14 mouse cellular contexts compared by ENCODE assay signal in genomic region chr6:144151075-144151474, GRCm38 (mm10).
DNase-seq lines count a peak whose midpoint lies in the region; ATAC-seq and TF ChIP-seq lines count a peak whose summit lies in the region.
"Had no signal": no experiment of that assay in that cellular context is flagged by ENCODE, and none has a peak within 500 bp of the region (broad histone marks: within the 10 kb centered on the region; RNA-seq: fewer than 3 reads in every experiment).

No protein-coding gene starts in this region.

- no peaks in the 10 kb centered on the region for H3K9me3 ChIP-seq in MEL (replicated peaks; ENCODE audit: insufficient read depth, low read length)
- H3K9me3 ChIP-seq in forebrain, embryonic 13.5 days (replicated peaks), result no peaks in the 10 kb centered on the region
- no peaks in the 10 kb centered on the region for H3K9me3 ChIP-seq in hindbrain, postnatal 0 days (ENCODE audit: low read length)
- H3K9me3 ChIP-seq: embryonic facial prominence, embryonic 13.5 days had no signal

- peak overlapping the region; percentile 16; the same call in 1 of the 2 replicates for H3K4me2 ChIP-seq in forebrain, embryonic 13.5 days
- peak overlapping the region; percentile 32; the same call in 1 of the 2 replicates for H3K4me2 ChIP-seq in hindbrain, postnatal 0 days (ENCODE audit: low read depth, low read length)
- H3K4me2 ChIP-seq: embryonic facial prominence, embryonic 13.5 days had no signal

- peak; percentile 38 to 59 for DNase-seq in cerebellum, postnatal 14 days
- no peak for DNase-seq in cerebellum, adult 2 months
- DNase-seq in MEL (ENCODE audit: low read depth, low spot score), result peak; percentile 13
- DNase-seq in hindbrain, postnatal 0 days (ENCODE audit: low spot score), result peak; percentile 61
- DNase-seq in spleen, adult 12 weeks (ENCODE audit: low spot score), result no peak
- DNase-seq in thymus, postnatal 10 days (ENCODE audit: low spot score in 2 of 2), result no peak
- DNase-seq: cerebellum, adult 18-20 months; heart, adult 18-20 months; kidney, adult 9 months; right cerebral cortex, postnatal 25 days had no signal

- no peaks in the 10 kb centered on the region for H3K79me2 ChIP-seq in MEL (ENCODE audit: control insufficient read depth, insufficient read depth, low read length, poor library complexity)

- peaks cover 0 to 6% of the 10 kb centered on the region in 2 experiments; a peak in 2 of 4 replicates for H3K36me3 ChIP-seq in MEL (ENCODE audit: control insufficient read depth in 1 of 2, insufficient read depth in 2 of 2, low read length in 2 of 2)
- peaks cover 16% of the 10 kb centered on the region; the same call in 1 of the 2 replicates for H3K36me3 ChIP-seq in forebrain, embryonic 13.5 days (ENCODE audit: poor library complexity, severe bottlenecking)
- H3K36me3 ChIP-seq in hindbrain, postnatal 0 days (ENCODE audit: insufficient read depth, low read length), result no peaks in the 10 kb centered on the region
- H3K36me3 ChIP-seq: embryonic facial prominence, embryonic 13.5 days had no signal

- WGBS in cerebellum, adult 2 months, result 54% methylated on average over 10 of the region's 10 CpGs
- WGBS in forebrain, embryonic 13.5 days, result 22% methylated on average over 10 of the region's 10 CpGs
- WGBS in hindbrain, postnatal 0 days, result 26% methylated on average over 10 of the region's 10 CpGs

- no peak for ATAC-seq in forebrain, embryonic 13.5 days
- ATAC-seq in hindbrain, postnatal 0 days, result peak; percentile 45; the same call in 1 of the 2 replicates
- no peak for ATAC-seq in megakaryocyte, adult 5-6 weeks (ENCODE audit: poor library complexity, severe bottlenecking)

- no peaks in the 10 kb centered on the region; the same call in 1 of the 2 replicates for H3K4me1 ChIP-seq in cerebellum, adult 2 months (ENCODE audit: control insufficient read depth, insufficient read depth, low read length)
- H3K4me1 ChIP-seq in MEL (ENCODE audit: control insufficient read depth in 1 of 2, insufficient read depth in 2 of 2, low read length in 2 of 2), result peaks cover 2 to 4% of the 10 kb centered on the region in 2 experiments; a peak in 1 of 4 replicates
- H3K4me1 ChIP-seq in forebrain, embryonic 13.5 days, result peaks cover 54% of the 10 kb centered on the region
- peaks cover 13% of the 10 kb centered on the region; the same call in 1 of the 2 replicates for H3K4me1 ChIP-seq in hindbrain, postnatal 0 days (ENCODE audit: insufficient read depth, low read length)

- TF ChIP-seq POLR2A in cerebellum, adult 2 months (IDR thresholded peaks at IDR 0.05; ENCODE audit: borderline replicate concordance, insufficient read depth, low read length), result no peak
- no peak for TF ChIP-seq POLR2A in MEL (IDR thresholded peaks at IDR 0.05; ENCODE audit: control insufficient read depth in 1 of 2, insufficient read depth in 1 of 2, low read depth in 1 of 2, low read length in 2 of 2, poor library complexity in 1 of 2)

- no peak overlapping the region for H3K4me3 ChIP-seq in cerebellum, adult 2 months (replicated peaks; ENCODE audit: insufficient read depth, low read depth, low read length)
- no peak overlapping the region for H3K4me3 ChIP-seq in MEL (ENCODE audit: control insufficient read depth in 1 of 2, insufficient read depth in 1 of 2, low read depth in 2 of 2, low read length in 2 of 2)
- no peak overlapping the region for H3K4me3 ChIP-seq in forebrain, embryonic 13.5 days
- no peak overlapping the region for H3K4me3 ChIP-seq in hindbrain, postnatal 0 days (ENCODE audit: low read length)
- H3K4me3 ChIP-seq: embryonic facial prominence, embryonic 13.5 days had no signal

- no peak for TF ChIP-seq RAD21 in MEL (IDR thresholded peaks at IDR 0.05; ENCODE audit: low read depth, low read length)

- no peak for TF ChIP-seq EP300 in MEL (IDR thresholded peaks at IDR 0.05; ENCODE audit: low read depth in 1 of 2, low read length in 2 of 2)

- H3K27me3 ChIP-seq in cerebellum, adult 2 months (ENCODE audit: control insufficient read depth, insufficient read depth, low read length), result no peaks in the 10 kb centered on the region
- H3K27me3 ChIP-seq in MEL (ENCODE audit: control insufficient read depth in 1 of 2, insufficient read depth in 2 of 2, low read length in 2 of 2), result no peaks in the 10 kb centered on the region
- H3K27me3 ChIP-seq in forebrain, embryonic 13.5 days, result no peaks in the 10 kb centered on the region
- H3K27me3 ChIP-seq in hindbrain, postnatal 0 days (ENCODE audit: insufficient read depth, low read length), result no peaks in the 10 kb centered on the region
- H3K27me3 ChIP-seq: embryonic facial prominence, embryonic 13.5 days had no signal

- TF ChIP-seq CTCF in cerebellum, adult 2 months (IDR thresholded peaks at IDR 0.05; ENCODE audit: borderline replicate concordance, insufficient read depth, low read depth, low read length), result no peak
- TF ChIP-seq CTCF in MEL (IDR thresholded peaks at IDR 0.05 in 2 of 3, conservative IDR thresholded peaks at IDR 0.05 in 1 of 3; ENCODE audit: control insufficient read depth in 1 of 3, insufficient read depth in 1 of 3, low read depth in 2 of 3, low read length in 3 of 3, poor library complexity in 1 of 3, severe bottlenecking in 1 of 3), result no peak
- no peak for TF ChIP-seq CTCF in hindbrain, postnatal 0 days (IDR thresholded peaks at IDR 0.05; ENCODE audit: low read depth)

- no peak overlapping the region for H3K9ac ChIP-seq in MEL (ENCODE audit: control insufficient read depth, low read depth, low read length, poor library complexity, severe bottlenecking)
- peak overlapping the region; percentile 4; the same call in 1 of the 2 replicates for H3K9ac ChIP-seq in forebrain, embryonic 13.5 days
- H3K9ac ChIP-seq in hindbrain, postnatal 0 days (replicated peaks; ENCODE audit: low read length), result no peak overlapping the region
- H3K9ac ChIP-seq: embryonic facial prominence, embryonic 13.5 days had no signal

- H3K27ac ChIP-seq in cerebellum, adult 2 months (ENCODE audit: insufficient read depth, low read length), result no peak overlapping the region
- no peak overlapping the region for H3K27ac ChIP-seq in MEL (ENCODE audit: control insufficient read depth, low read depth, low read length)
- H3K27ac ChIP-seq in forebrain, embryonic 13.5 days, result no peak overlapping the region; the same call in 1 of the 2 replicates
- H3K27ac ChIP-seq in hindbrain, postnatal 0 days, result peak overlapping the region; percentile 41; the same call in 1 of the 2 replicates
- H3K27ac ChIP-seq: embryonic facial prominence, embryonic 13.5 days; macrophage had no signal

TF ChIP-seq in MEL, 35 proteins besides CTCF, POLR2A, EP300 and RAD21:
- no peak for TF ChIP-seq MAX (IDR thresholded peaks at IDR 0.05; ENCODE audit: low read length)
- TF ChIP-seq ZNF384 (IDR thresholded peaks at IDR 0.05; ENCODE audit: low read depth, low read length), result no peak
- TF ChIP-seq GATA1 (IDR thresholded peaks at IDR 0.05; ENCODE audit: low read depth, low read length), result no peak
- TF ChIP-seq USF2 (IDR thresholded peaks at IDR 0.05; ENCODE audit: borderline replicate concordance in 1 of 2, insufficient read depth in 1 of 2, low read depth in 1 of 2, low read length in 2 of 2), result no peak
- no peak for TF ChIP-seq NELFE (IDR thresholded peaks at IDR 0.05; ENCODE audit: low read depth, low read length)
- TF ChIP-seq POLR2AphosphoS2 (IDR thresholded peaks at IDR 0.05; ENCODE audit: low read length), result no peak
- no peak for TF ChIP-seq ZKSCAN1 (IDR thresholded peaks at IDR 0.05; ENCODE audit: low read depth, low read length)

Comparison
In these comparisons a context has a peak if more than half of its experiments do, and no peak if none do; other contexts are left out.
1. DNase-seq: peak in cerebellum, postnatal 14 days (2 of 2), MEL (single experiment) and hindbrain, postnatal 0 days (single experiment); none in cerebellum, adult 2 months (0 of 2), spleen, adult 12 weeks (single experiment) and thymus, postnatal 10 days (0 of 2).